Mouse (Mus musculus): Measurements from ENCODE around the gene Chd9. TPM values are rescaled to one million over a fixed set of nuclear protein-coding genes. Genes with fewer than 3 reads are reported as not detected.
A peak's percentile ranks its signal among the peaks of the same experiment; 100 is the strongest.

The Chd9 gene
- polyA plus RNA-seq, 1 experiment, result 271 TPM

GRCm38 (mm10) chr8:90976960-90977371 lies 148.8 kb downstream of the Chd9 start:
- H3K27ac ChIP-seq (ENCODE audit: insufficient read depth, low read depth, low read length), result no peak overlapping the region
- DNase-seq, result peak; percentile 25
- no peak for TF ChIP-seq POLR2A (IDR thresholded peaks at IDR 0.05; ENCODE audit: low read depth, low read length)
- TF ChIP-seq CTCF (conservative IDR thresholded peaks at IDR 0.05; ENCODE audit: insufficient read depth, insufficient read length, low read depth, low read length), result no peak
- peaks cover 4% of the 10 kb centered on the region for H3K36me3 ChIP-seq (ENCODE audit: control insufficient read depth, insufficient read depth, low read length)
- H3K4me3 ChIP-seq (ENCODE audit: insufficient read depth, low read depth, low read length), result no peak overlapping the region
- 85% methylated on average over 8 of the region's 8 CpGs for WGBS
- H3K27me3 ChIP-seq (replicated peaks; ENCODE audit: control insufficient read depth, insufficient read depth, low read length), result no peaks in the 10 kb centered on the region
- H3K4me1 ChIP-seq (ENCODE audit: control insufficient read depth, insufficient read depth, low read length), result no peaks in the 10 kb centered on the region

- Histone ChIP-seq H3K27ac (ENCODE audit: insufficient read depth, low read depth, low read length) (no peak overlapping the region), H3K4me3 (ENCODE audit: insufficient read depth, low read depth, low read length) (no peak overlapping the region), H3K27me3 (replicated peaks; ENCODE audit: control insufficient read depth, insufficient read depth, low read length) (no peaks in the 10 kb centered on the region), H3K4me1 (ENCODE audit: control insufficient read depth, insufficient read depth, low read length) (no peaks in the 10 kb centered on the region), H3K36me3 (ENCODE audit: control insufficient read depth, insufficient read depth, low read length) (peaks cover 6% of the 10 kb centered on the region)
- WGBS, result 97% methylated on average over 3 of the region's 3 CpGs
- TF ChIP-seq CTCF (conservative IDR thresholded peaks at IDR 0.05; ENCODE audit: insufficient read depth, insufficient read length, low read depth, low read length) (no peak), POLR2A (IDR thresholded peaks at IDR 0.05; ENCODE audit: low read depth, low read length) (no peak)
- DNase-seq, result no peak
These were observed 150.6 kb downstream of the Chd9 start for GRCm38 (mm10) chr8:90978720-90979119.

GRCm38 (mm10) chr8:90979295-90979694 lies 151.1 kb downstream of the Chd9 start:
- peaks cover 6% of the 10 kb centered on the region for H3K36me3 ChIP-seq (ENCODE audit: control insufficient read depth, insufficient read depth, low read length)
- TF ChIP-seq CTCF (conservative IDR thresholded peaks at IDR 0.05; ENCODE audit: insufficient read depth, insufficient read length, low read depth, low read length) (no peak), POLR2A (IDR thresholded peaks at IDR 0.05; ENCODE audit: low read depth, low read length) (no peak)
- no peaks in the 10 kb centered on the region for H3K27me3 ChIP-seq (replicated peaks; ENCODE audit: control insufficient read depth, insufficient read depth, low read length)
- no peak overlapping the region for H3K27ac ChIP-seq (ENCODE audit: insufficient read depth, low read depth, low read length)
- no peak overlapping the region for H3K4me3 ChIP-seq (ENCODE audit: insufficient read depth, low read depth, low read length)
- WGBS, result 92% methylated on average over 5 of the region's 5 CpGs
- no peaks in the 10 kb centered on the region for H3K4me1 ChIP-seq (ENCODE audit: control insufficient read depth, insufficient read depth, low read length)
- DNase-seq, result no peak

- TF ChIP-seq CTCF (conservative IDR thresholded peaks at IDR 0.05; ENCODE audit: insufficient read depth, insufficient read length, low read depth, low read length) (no peak), POLR2A (IDR thresholded peaks at IDR 0.05; ENCODE audit: low read depth, low read length) (no peak)
- 90% methylated on average over 3 of the region's 3 CpGs for WGBS
- H3K36me3 ChIP-seq (ENCODE audit: control insufficient read depth, insufficient read depth, low read length), result peaks cover 6% of the 10 kb centered on the region
These were observed 153.9 kb downstream of the Chd9 start for GRCm38 (mm10) chr8:90982087-90982486.

GRCm38 (mm10) chr8:91019726-91020125 lies 191.6 kb downstream of the Chd9 start:
- no peak overlapping the region for H3K27ac ChIP-seq (ENCODE audit: insufficient read depth, low read depth, low read length)
- 5% methylated on average over 2 of the region's 2 CpGs for whole genome bisulfite sequencing
- peaks cover 9% of the 10 kb centered on the region for H3K36me3 ChIP-seq (ENCODE audit: control insufficient read depth, insufficient read depth, low read length)
- H3K4me3 ChIP-seq (ENCODE audit: insufficient read depth, low read depth, low read length), result no peak overlapping the region
- DNase-seq, result peak; percentile 58
- H3K27me3 ChIP-seq (replicated peaks; ENCODE audit: control insufficient read depth, insufficient read depth, low read length), result no peaks in the 10 kb centered on the region
- no peaks in the 10 kb centered on the region for H3K4me1 ChIP-seq (ENCODE audit: control insufficient read depth, insufficient read depth, low read length)
- TF ChIP-seq CTCF (conservative IDR thresholded peaks at IDR 0.05; ENCODE audit: insufficient read depth, insufficient read length, low read depth, low read length), result peak; percentile 73
- no peak for TF ChIP-seq POLR2A (IDR thresholded peaks at IDR 0.05; ENCODE audit: low read depth, low read length)

More at GRCm38 (mm10) chr8:90982087-90982486, 153.9 kb downstream of the Chd9 start:
- no peak for DNase-seq
- Histone ChIP-seq H3K4me3 (ENCODE audit: insufficient read depth, low read depth, low read length) (no peak overlapping the region), H3K4me1 (ENCODE audit: control insufficient read depth, insufficient read depth, low read length) (no peaks in the 10 kb centered on the region), H3K27ac (ENCODE audit: insufficient read depth, low read depth, low read length) (no peak overlapping the region), H3K27me3 (replicated peaks; ENCODE audit: control insufficient read depth, insufficient read depth, low read length) (no peaks in the 10 kb centered on the region)

- TF ChIP-seq POLR2A (IDR thresholded peaks at IDR 0.05; ENCODE audit: low read depth, low read length) (no peak), CTCF (conservative IDR thresholded peaks at IDR 0.05; ENCODE audit: insufficient read depth, insufficient read length, low read depth, low read length) (no peak)
- no peak overlapping the region for H3K4me3 ChIP-seq (ENCODE audit: insufficient read depth, low read depth, low read length)
- H3K4me1 ChIP-seq (ENCODE audit: control insufficient read depth, insufficient read depth, low read length), result no peaks in the 10 kb centered on the region
- no peak for DNase-seq
- 85% methylated on average over 6 of the region's 6 CpGs for WGBS
- no peak overlapping the region for H3K27ac ChIP-seq (ENCODE audit: insufficient read depth, low read depth, low read length)
- H3K27me3 ChIP-seq (replicated peaks; ENCODE audit: control insufficient read depth, insufficient read depth, low read length), result no peaks in the 10 kb centered on the region
- peaks cover 8% of the 10 kb centered on the region for H3K36me3 ChIP-seq (ENCODE audit: control insufficient read depth, insufficient read depth, low read length)
These were observed 206.3 kb downstream of the Chd9 start for GRCm38 (mm10) chr8:91034417-91034816.

GRCm38 (mm10) chr8:91036905-91037304 lies 208.8 kb downstream of the Chd9 start:
- Histone ChIP-seq H3K27ac (ENCODE audit: insufficient read depth, low read depth, low read length) (no peak overlapping the region), H3K36me3 (ENCODE audit: control insufficient read depth, insufficient read depth, low read length) (peaks cover 7% of the 10 kb centered on the region), H3K27me3 (replicated peaks; ENCODE audit: control insufficient read depth, insufficient read depth, low read length) (no peaks in the 10 kb centered on the region), H3K4me1 (ENCODE audit: control insufficient read depth, insufficient read depth, low read length) (no peaks in the 10 kb centered on the region), H3K4me3 (ENCODE audit: insufficient read depth, low read depth, low read length) (no peak overlapping the region)
- 44% methylated on average over 6 of the region's 6 CpGs for WGBS
- no peak for TF ChIP-seq POLR2A (IDR thresholded peaks at IDR 0.05; ENCODE audit: low read depth, low read length)
- TF ChIP-seq CTCF (conservative IDR thresholded peaks at IDR 0.05; ENCODE audit: insufficient read depth, insufficient read length, low read depth, low read length), result no peak
- peak; percentile 8 for DNase-seq
